ENCODE assay signal across 22 mouse cellular contexts in genomic region chr9:107245311-107245710, GRCm38 (mm10). TPM values are rescaled to one million over a fixed set of nuclear protein-coding genes. Genes with fewer than 3 reads are reported as not detected.
DNase-seq lines count a peak whose midpoint lies in the region; ATAC-seq lines count a peak whose summit lies in the region.
"Had no signal": no experiment of that assay in that cellular context is flagged by ENCODE, and none has a peak within 500 bp of the region (broad histone marks: within the 10 kb centered on the region; RNA-seq: fewer than 3 reads in every experiment).

No protein-coding gene starts in this region.

- no peaks in the 10 kb centered on the region for H3K4me1 ChIP-seq in heart, embryonic 10.5 days
- H3K4me1 ChIP-seq in midbrain, embryonic 11.5 days (ENCODE audit: control insufficient read depth, insufficient read depth, low read length), result no peaks in the 10 kb centered on the region
- H3K4me1 ChIP-seq in midbrain, embryonic 13.5 days (replicated peaks), result no peaks in the 10 kb centered on the region
- H3K4me1 ChIP-seq: embryonic facial prominence, embryonic 10.5 days; embryonic facial prominence, embryonic 12.5 days; forebrain, embryonic 13.5 days had no signal

- H3K9ac ChIP-seq in midbrain, embryonic 11.5 days (ENCODE audit: low read length), result no peak overlapping the region
- H3K9ac ChIP-seq in midbrain, embryonic 13.5 days (replicated peaks), result no peak overlapping the region
- H3K9ac ChIP-seq: embryonic facial prominence, embryonic 12.5 days; forebrain, embryonic 13.5 days; forebrain, embryonic 15.5 days had no signal

- no peaks in the 10 kb centered on the region for H3K9me3 ChIP-seq in heart, embryonic 10.5 days
- H3K9me3 ChIP-seq in midbrain, embryonic 11.5 days (ENCODE audit: control insufficient read depth, low read length), result no peaks in the 10 kb centered on the region
- no peaks in the 10 kb centered on the region for H3K9me3 ChIP-seq in midbrain, embryonic 13.5 days
- H3K9me3 ChIP-seq: embryonic facial prominence, embryonic 10.5 days; embryonic facial prominence, embryonic 12.5 days; forebrain, embryonic 13.5 days; forebrain, embryonic 15.5 days; G1E had no signal

- no peak overlapping the region for H3K27ac ChIP-seq in heart, embryonic 10.5 days
- no peak overlapping the region for H3K27ac ChIP-seq in midbrain, embryonic 11.5 days (ENCODE audit: low read depth, low read length)
- no peak overlapping the region for H3K27ac ChIP-seq in midbrain, embryonic 13.5 days
- H3K27ac ChIP-seq: embryonic facial prominence, embryonic 10.5 days; embryonic facial prominence, embryonic 12.5 days; forebrain, embryonic 13.5 days; forebrain, embryonic 15.5 days had no signal

- H3K27me3 ChIP-seq in heart, embryonic 10.5 days (ENCODE audit: insufficient read depth, poor library complexity, severe bottlenecking), result peaks cover 20% of the 10 kb centered on the region; the same call in 1 of the 2 replicates
- H3K27me3 ChIP-seq in midbrain, embryonic 11.5 days (ENCODE audit: control insufficient read depth, insufficient read depth, low read length), result no peaks in the 10 kb centered on the region
- H3K27me3 ChIP-seq in midbrain, embryonic 13.5 days, result no peaks in the 10 kb centered on the region
- H3K27me3 ChIP-seq: embryonic facial prominence, embryonic 12.5 days; forebrain, embryonic 13.5 days; forebrain, embryonic 15.5 days had no signal

- 74% methylated on average over 4 of the region's 4 CpGs for WGBS in heart, embryonic 10.5 days
- WGBS in midbrain, embryonic 11.5 days, result 80% methylated on average over 4 of the region's 4 CpGs
- WGBS in midbrain, embryonic 13.5 days, result 90% methylated on average over 4 of the region's 4 CpGs

- peak; percentile 70 for DNase-seq in heart, adult 11 months
- DNase-seq in heart, embryonic 10.5 days (ENCODE audit: low spot score), result no peak
- DNase-seq in kidney, postnatal 10 days, result peak; percentile 0
- DNase-seq in kidney, adult 9 months, result no peak
- DNase-seq in midbrain, embryonic 11.5 days (ENCODE audit: low spot score, missing footprints), result peak; percentile 56
- DNase-seq: adrenal gland, adult 8-10 months; adrenal gland, postnatal 14 days; adrenal gland, postnatal 36 days; B cell, adult 2 months; cerebellum, adult 11-12 months; cerebellum, adult 2 months; cerebellum, adult 9-10 months; cerebellum, postnatal 25 days had no signal

- H3K36me3 ChIP-seq in heart, embryonic 10.5 days, result no peaks in the 10 kb centered on the region
- no peaks in the 10 kb centered on the region for H3K36me3 ChIP-seq in midbrain, embryonic 11.5 days (ENCODE audit: control insufficient read depth, insufficient read depth, low read length)
- H3K36me3 ChIP-seq in midbrain, embryonic 13.5 days, result no peaks in the 10 kb centered on the region
- H3K36me3 ChIP-seq: embryonic facial prominence, embryonic 10.5 days; embryonic facial prominence, embryonic 12.5 days; forebrain, embryonic 15.5 days; G1E had no signal

- H3K4me2 ChIP-seq in midbrain, embryonic 11.5 days, result no peak overlapping the region
- H3K4me2 ChIP-seq in midbrain, embryonic 13.5 days (replicated peaks), result no peak overlapping the region
- H3K4me2 ChIP-seq: embryonic facial prominence, embryonic 12.5 days; forebrain, embryonic 13.5 days; forebrain, embryonic 15.5 days had no signal

- H3K4me3 ChIP-seq in heart, embryonic 10.5 days, result no peak overlapping the region
- no peak overlapping the region for H3K4me3 ChIP-seq in midbrain, embryonic 11.5 days (ENCODE audit: low read depth, low read length)
- H3K4me3 ChIP-seq in midbrain, embryonic 13.5 days (replicated peaks), result no peak overlapping the region
- H3K4me3 ChIP-seq: embryonic facial prominence, embryonic 10.5 days; embryonic facial prominence, embryonic 12.5 days; forebrain, embryonic 13.5 days; forebrain, embryonic 15.5 days had no signal

- no peak for ATAC-seq in midbrain, embryonic 11.5 days (ENCODE audit: low FRiP score)
- no peak for ATAC-seq in midbrain, embryonic 13.5 days
- ATAC-seq: activated CD4-positive, CD25-positive, alpha-beta regulatory T cell, adult 4 months; CD4-positive, CD25-positive, alpha-beta regulatory T cell, adult 4 months; forebrain, embryonic 13.5 days; forebrain, embryonic 15.5 days; Patski had no signal

RNA-seq across cellular contexts. Expression of gene Dock3, which starts 13.6 kb away (rescaled TPM):
- 0.22 and 0.57 TPM in 2 replicates for polyA plus RNA-seq in heart, embryonic 10.5 days (2016; fragmentation: Nextera tagmentation; extraction: Ambion mirVana)
- 7.0 and 9.3 TPM in 2 replicates for polyA plus RNA-seq in midbrain, embryonic 11.5 days (2014; fragmentation: Nextera tagmentation; extraction: Ambion mirVana)
- 14.0 and 20.2 TPM in 2 replicates for polyA plus RNA-seq in midbrain, embryonic 13.5 days (2015; fragmentation: Nextera tagmentation; extraction: Ambion mirVana)
- polyA plus RNA-seq: G1E had no signal

RNA-seq across cellular contexts. Expression of gene Mapkapk3, which starts 44.4 kb away (rescaled TPM):
- 7.1 and 10.1 TPM in 2 replicates for polyA plus RNA-seq in heart, embryonic 10.5 days (2016; fragmentation: Nextera tagmentation; extraction: Ambion mirVana)
- 2.5 and 2.7 TPM in 2 replicates for polyA plus RNA-seq in midbrain, embryonic 11.5 days (2014; fragmentation: Nextera tagmentation; extraction: Ambion mirVana)
- polyA plus RNA-seq in midbrain, embryonic 13.5 days (2015; fragmentation: Nextera tagmentation; extraction: Ambion mirVana), result 1.7 and 1.9 TPM in 2 replicates

RNA-seq across cellular contexts. Expression of gene Cish, which starts 50.5 kb away (rescaled TPM):
- 9.4 and 13.2 TPM in 2 replicates for polyA plus RNA-seq in heart, embryonic 10.5 days (2016; fragmentation: Nextera tagmentation; extraction: Ambion mirVana)
- 4.0 and 4.2 TPM in 2 replicates for polyA plus RNA-seq in midbrain, embryonic 11.5 days (2014; fragmentation: Nextera tagmentation; extraction: Ambion mirVana)
- 6.3 and 6.6 TPM in 2 replicates for polyA plus RNA-seq in midbrain, embryonic 13.5 days (2015; fragmentation: Nextera tagmentation; extraction: Ambion mirVana)

Comparison
In these comparisons a context has a peak if more than half of its experiments do, and no peak if none do; other contexts are left out.
1. DNase-seq: peak in heart, adult 11 months (single experiment), kidney, postnatal 10 days (single experiment) and midbrain, embryonic 11.5 days (single experiment); none in heart, embryonic 10.5 days (single experiment) and kidney, adult 9 months (single experiment).